Mouse (Mus musculus) common myeloid progenitor, adult 5-6 weeks (primary cell): ENCODE measurements around the gene Cgref1. TPM values are rescaled to one million over a fixed set of nuclear protein-coding genes. Genes with fewer than 3 reads are reported as not detected.

ENCODE experiments used
- ATAC-seq: replicated peaks from 2 replicates; pipeline ENCODE4 v1.8.0; 2016; ENCODE audit warnings: low read depth, mild to moderate bottlenecking, moderate TSS enrichment, inconsistent platforms; ENCODE audit not compliant: poor library complexity, severe bottlenecking
- total RNA-seq: library from RNA; stranded (forward); fragments of 200-1000, 187-1606 nt; gene quantifications from 2 replicates; pipeline ENCODE4 v1.2.3, GENCODE M21; 2017

The Cgref1 gene
- not detected in 2 replicates for total RNA-seq

GRCm38 (mm10) chr5:30944956-30945781 is at the start of gene Cgref1:
Cgref1 (minus strand) TSS chr5:30945591.
- peak; percentile 20; the same call in 1 of the 2 replicates for ATAC-seq

GRCm38 (mm10) chr5:30994074-30994473 is 48.7 kb upstream of the Cgref1 start:
- no peak for ATAC-seq

- no peak for ATAC-seq
Measured at GRCm38 (mm10) chr5:30992980-30993676, 47.7 kb upstream of the Cgref1 start.

- no peak for ATAC-seq
Measured at GRCm38 (mm10) chr5:30982357-30982756, 37.0 kb upstream of the Cgref1 start.

GRCm38 (mm10) chr5:30974870-30975656 is 29.7 kb upstream of the Cgref1 start:
- ATAC-seq = no peak

GRCm38 (mm10) chr5:30969440-30969839 is 24.0 kb upstream of the Cgref1 start:
- no peak for ATAC-seq

- no peak for ATAC-seq
Measured at GRCm38 (mm10) chr5:30968416-30968815, 23.0 kb upstream of the Cgref1 start, which contains the start of gene Tcf23. Tcf23 (plus strand) TSS chr5:30968662.

GRCm38 (mm10) chr5:30966189-30966588 is 20.8 kb upstream of the Cgref1 start:
- no peak for ATAC-seq

- no peak for ATAC-seq
Measured at GRCm38 (mm10) chr5:30963916-30964315, 18.5 kb upstream of the Cgref1 start.

- peak; percentile 70 for ATAC-seq
Measured at GRCm38 (mm10) chr5:30961545-30962505, 16.4 kb upstream of the Cgref1 start.

GRCm38 (mm10) chr5:30960814-30961213 is 15.4 kb upstream of the Cgref1 start:
- no peak for ATAC-seq

- peak; percentile 88 for ATAC-seq
Measured at GRCm38 (mm10) chr5:30959966-30960501, 14.6 kb upstream of the Cgref1 start, which contains the start of gene Preb. Preb (minus strand) TSS chr5:30960361.

- no peak for ATAC-seq
Measured at GRCm38 (mm10) chr5:30959198-30959854, 13.9 kb upstream of the Cgref1 start.

- ATAC-seq = no peak
Measured at GRCm38 (mm10) chr5:30957891-30958290, 12.5 kb upstream of the Cgref1 start.

GRCm38 (mm10) chr5:30955751-30956150 is 10.4 kb upstream of the Cgref1 start:
- ATAC-seq = no peak

- ATAC-seq = no peak
Measured at GRCm38 (mm10) chr5:30954556-30954955, 9.2 kb upstream of the Cgref1 start.

GRCm38 (mm10) chr5:30954065-30954464 is 8.7 kb upstream of the Cgref1 start:
- no peak for ATAC-seq

GRCm38 (mm10) chr5:30952551-30952950 is 7.2 kb upstream of the Cgref1 start:
- ATAC-seq = no peak
